Comparison of ENCODE assay signal across 11 mouse cellular contexts in the genomic region with DNA sequence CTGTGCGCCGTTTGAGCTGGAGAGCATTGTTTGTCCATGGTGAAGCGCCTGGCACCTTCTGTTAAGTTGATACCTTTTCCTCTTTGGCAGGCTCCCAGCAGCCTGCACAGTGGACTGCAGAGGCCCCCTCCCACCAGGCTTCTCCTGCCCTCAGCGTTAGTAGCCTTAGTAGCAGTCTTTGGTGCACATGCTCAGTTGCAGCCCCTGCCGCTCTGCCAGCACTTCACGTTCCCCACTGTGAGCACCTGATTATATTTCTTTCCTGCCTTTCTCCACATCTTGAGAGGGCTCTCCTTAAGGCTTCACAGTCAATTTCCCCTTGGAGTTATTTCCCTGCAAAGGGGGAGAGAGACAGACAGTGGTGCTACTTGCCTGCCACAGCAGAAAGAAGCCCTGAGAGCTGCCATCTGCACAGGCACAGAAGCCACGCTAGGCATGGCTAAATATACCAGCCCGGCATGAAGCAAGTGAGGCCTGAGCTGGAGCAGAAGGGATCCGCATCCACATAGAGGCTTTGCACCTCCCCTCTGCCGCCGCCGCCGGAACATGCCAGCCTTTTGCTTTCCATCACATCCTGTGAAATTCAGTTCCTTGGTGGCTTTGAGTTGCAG.
DNase-seq lines count a peak whose midpoint lies in the region; ATAC-seq and TF ChIP-seq lines count a peak whose summit lies in the region.
"Had no signal": no experiment of that assay in that cellular context is flagged by ENCODE, and none has a peak within 500 bp of the region (broad histone marks: within the 10 kb centered on the region; RNA-seq: fewer than 3 reads in every experiment).

No protein-coding gene starts in this region.

- no peaks in the 10 kb centered on the region for H3K27me3 ChIP-seq in forebrain, embryonic 14.5 days (replicated peaks; ENCODE audit: control insufficient read depth, insufficient read depth, low read length)
- H3K27me3 ChIP-seq in liver, embryonic 12.5 days (replicated peaks): no peaks in the 10 kb centered on the region
- H3K27me3 ChIP-seq in liver, postnatal 0 days (ENCODE audit: insufficient read depth, low read length): no peaks in the 10 kb centered on the region
- H3K27me3 ChIP-seq: embryonic facial prominence, embryonic 12.5 days; limb, embryonic 12.5 days had no signal

- peak overlapping the region; percentile 65 for H3K27ac ChIP-seq in forebrain, embryonic 14.5 days (ENCODE audit: low read depth, low read length)
- H3K27ac ChIP-seq in liver, embryonic 12.5 days: no peak overlapping the region
- no peak overlapping the region for H3K27ac ChIP-seq in liver, postnatal 0 days (ENCODE audit: low read depth)
- H3K27ac ChIP-seq: embryonic facial prominence, embryonic 12.5 days; limb, embryonic 12.5 days had no signal

- H3K9me3 ChIP-seq in forebrain, embryonic 14.5 days (replicated peaks; ENCODE audit: control insufficient read depth, low read length): no peaks in the 10 kb centered on the region
- H3K9me3 ChIP-seq in liver, embryonic 12.5 days (replicated peaks): no peaks in the 10 kb centered on the region
- no peaks in the 10 kb centered on the region for H3K9me3 ChIP-seq in liver, postnatal 0 days (ENCODE audit: low read length)
- H3K9me3 ChIP-seq: embryonic facial prominence, embryonic 12.5 days; G1E; limb, embryonic 12.5 days had no signal

- TF ChIP-seq CTCF in liver, postnatal 0 days (IDR thresholded peaks at IDR 0.05; ENCODE audit: low read depth): no peak

- H3K36me3 ChIP-seq in forebrain, embryonic 14.5 days (ENCODE audit: control insufficient read depth, insufficient read depth, low read length): 0 out of 2 replicates have a peak, but pooled peaks cover 21% of the 10 kb centered on the region
- H3K36me3 ChIP-seq in liver, embryonic 12.5 days: no peaks in the 10 kb centered on the region
- peaks cover 12% of the 10 kb centered on the region; the same call in 1 of the 2 replicates for H3K36me3 ChIP-seq in liver, postnatal 0 days (replicated peaks; ENCODE audit: insufficient read depth, low read length)

- H3K4me1 ChIP-seq in forebrain, embryonic 14.5 days (ENCODE audit: control insufficient read depth, insufficient read depth, low read length): no peaks in the 10 kb centered on the region; the same call in 1 of the 2 replicates
- H3K4me1 ChIP-seq in liver, embryonic 12.5 days: no peaks in the 10 kb centered on the region
- no peaks in the 10 kb centered on the region for H3K4me1 ChIP-seq in liver, postnatal 0 days (ENCODE audit: insufficient read depth)
- H3K4me1 ChIP-seq: embryonic facial prominence, embryonic 12.5 days; limb, embryonic 12.5 days had no signal

- peak; percentile 11 to 33 for DNase-seq in kidney, postnatal 4 days
- no peak for DNase-seq in kidney, adult 18-20 months
- DNase-seq in forebrain, embryonic 14.5 days (ENCODE audit: low spot score): peak; percentile 45
- DNase-seq in left cerebral cortex, postnatal 10 days (ENCODE audit: extremely low spot score in 1 of 2, low spot score in 2 of 2): peak; percentile 36 to 55
- peak; percentile 36 to 41 for DNase-seq in right cerebral cortex, adult 2 months (ENCODE audit: low spot score in 2 of 2)
- no peak for DNase-seq in thymus, adult 18-20 months
- no peak for DNase-seq in liver, postnatal 0 days

- 61% methylated on average over 13 of the region's 13 CpGs for WGBS in forebrain, embryonic 14.5 days
- 78% methylated on average over 13 of the region's 13 CpGs for WGBS in liver, embryonic 12.5 days (ENCODE audit: insufficient replicate concordance)
- 85% methylated on average over 13 of the region's 13 CpGs for WGBS in liver, postnatal 0 days (ENCODE audit: insufficient replicate concordance)

- intact Hi-C loops in left cerebral cortex, postnatal 10 days (cut with DNase I): no loop called here

- no peak overlapping the region for H3K9ac ChIP-seq in forebrain, embryonic 14.5 days (ENCODE audit: low read length)
- no peak overlapping the region for H3K9ac ChIP-seq in liver, embryonic 12.5 days
- no peak overlapping the region for H3K9ac ChIP-seq in liver, postnatal 0 days (replicated peaks)
- H3K9ac ChIP-seq: embryonic facial prominence, embryonic 12.5 days; limb, embryonic 12.5 days had no signal

- ATAC-seq in forebrain, embryonic 14.5 days: peak; percentile 37; the same call in 1 of the 2 replicates
- ATAC-seq in liver, embryonic 12.5 days: no peak
- ATAC-seq in liver, postnatal 0 days: no peak

- TF ChIP-seq EP300 in liver, postnatal 0 days (IDR thresholded peaks at IDR 0.05; ENCODE audit: low read depth): no peak

- H3K4me2 ChIP-seq in forebrain, embryonic 14.5 days (ENCODE audit: low read length): no peak overlapping the region
- no peak overlapping the region for H3K4me2 ChIP-seq in liver, embryonic 12.5 days
- H3K4me2 ChIP-seq in liver, postnatal 0 days (ENCODE audit: low read depth, low read length): no peak overlapping the region
- H3K4me2 ChIP-seq: embryonic facial prominence, embryonic 12.5 days; limb, embryonic 12.5 days had no signal

- H3K4me3 ChIP-seq in forebrain, embryonic 14.5 days (ENCODE audit: low read depth, low read length): no peak overlapping the region
- no peak overlapping the region for H3K4me3 ChIP-seq in liver, embryonic 12.5 days
- H3K4me3 ChIP-seq in liver, postnatal 0 days (ENCODE audit: low read depth, low read length): no peak overlapping the region
- H3K4me3 ChIP-seq: embryonic facial prominence, embryonic 12.5 days; limb, embryonic 12.5 days had no signal

Comparison
In these comparisons a context has a peak if more than half of its experiments do, and no peak if none do; other contexts are left out.
1. DNase-seq: peak in kidney, postnatal 4 days (2 of 2), forebrain, embryonic 14.5 days (single experiment), left cerebral cortex, postnatal 10 days (2 of 2) and right cerebral cortex, adult 2 months (2 of 2); none in kidney, adult 18-20 months (single experiment), thymus, adult 18-20 months (0 of 2) and liver, postnatal 0 days (single experiment).